17 mouse cellular contexts compared by ENCODE assay signal in the genomic region with DNA sequence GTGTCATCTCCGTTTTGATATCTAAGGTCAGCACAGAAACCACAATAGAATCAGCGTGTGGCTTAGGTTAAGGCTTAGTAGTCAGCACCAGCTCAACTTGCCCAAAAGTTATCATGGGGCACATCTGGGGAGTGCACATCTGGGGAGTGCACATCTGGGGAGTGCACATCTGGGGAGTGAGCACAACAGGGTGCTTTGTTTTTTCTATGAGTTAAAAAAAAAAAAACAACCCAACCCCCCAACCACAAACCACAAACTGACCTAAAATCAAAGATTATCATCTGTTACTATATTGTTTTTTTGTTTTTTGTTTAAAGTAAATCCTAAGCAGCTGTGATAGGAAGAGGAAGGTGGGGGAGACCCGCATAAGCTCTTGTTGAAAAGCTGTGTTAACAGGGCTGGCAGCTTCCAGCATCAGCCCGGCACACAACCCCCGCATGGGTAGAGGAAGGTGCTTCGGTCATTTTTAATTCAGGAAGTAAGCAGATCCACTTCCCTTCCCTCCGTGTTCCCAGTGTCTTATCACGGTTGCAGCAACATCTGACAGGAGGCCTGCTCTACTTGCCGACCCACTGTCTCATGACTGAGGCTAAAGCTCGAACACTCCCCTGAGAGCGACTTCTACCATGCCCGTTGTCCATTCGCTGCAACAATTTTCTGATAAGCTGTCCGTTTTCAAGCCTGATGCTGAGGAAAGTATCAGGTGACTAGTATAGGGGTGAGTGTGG. TPM values are rescaled to one million over a fixed set of nuclear protein-coding genes. Genes with fewer than 3 reads are reported as not detected.
DNase-seq lines count a peak whose midpoint lies in the region; ATAC-seq and TF ChIP-seq lines count a peak whose summit lies in the region.
"Had no signal": no experiment of that assay in that cellular context is flagged by ENCODE, and none has a peak within 500 bp of the region (broad histone marks: within the 10 kb centered on the region; RNA-seq: fewer than 3 reads in every experiment).

No protein-coding gene starts in this region.

- intact Hi-C loops in gastrocnemius, adult 2 months (cut with DNase I): no loop called here

- H3K27me3 ChIP-seq in heart, postnatal 0 days (ENCODE audit: control insufficient read depth, insufficient read depth, low read length): no peaks in the 10 kb centered on the region
- H3K27me3 ChIP-seq in liver, postnatal 0 days (ENCODE audit: insufficient read depth, low read length): no peaks in the 10 kb centered on the region
- no peaks in the 10 kb centered on the region for H3K27me3 ChIP-seq in stomach, postnatal 0 days (ENCODE audit: control insufficient read depth, insufficient read depth, low read length)
- H3K27me3 ChIP-seq: forebrain, embryonic 13.5 days; midbrain, embryonic 12.5 days; neural tube, embryonic 12.5 days had no signal

- 0 out of 2 replicates have a peak, but pooled peaks have one; percentile 45 for TF ChIP-seq EP300 in heart, postnatal 0 days (IDR thresholded peaks at IDR 0.05; ENCODE audit: low read depth)
- no peak for TF ChIP-seq EP300 in liver, postnatal 0 days (IDR thresholded peaks at IDR 0.05; ENCODE audit: low read depth)
- TF ChIP-seq EP300 in stomach, postnatal 0 days (optimal IDR thresholded peaks at IDR 0.05): no peak

- H3K27ac ChIP-seq in gastrocnemius, adult 2 months: 0 out of 2 replicates have a peak overlapping the region, but pooled peaks have one; percentile 0
- peak overlapping the region; percentile 68 for H3K27ac ChIP-seq in heart, postnatal 0 days (ENCODE audit: low read depth)
- H3K27ac ChIP-seq in liver, postnatal 0 days (ENCODE audit: low read depth): no peak overlapping the region
- H3K27ac ChIP-seq in stomach, postnatal 0 days (replicated peaks): no peak overlapping the region
- H3K27ac ChIP-seq: embryonic facial prominence, embryonic 10.5 days; forebrain, embryonic 13.5 days; midbrain, embryonic 12.5 days; neural tube, embryonic 12.5 days had no signal

- H3K4me2 ChIP-seq in heart, postnatal 0 days (ENCODE audit: low read depth, low read length): no peak overlapping the region
- no peak overlapping the region for H3K4me2 ChIP-seq in liver, postnatal 0 days (ENCODE audit: low read depth, low read length)
- no peak overlapping the region for H3K4me2 ChIP-seq in stomach, postnatal 0 days (replicated peaks; ENCODE audit: low read depth)
- H3K4me2 ChIP-seq: forebrain, embryonic 13.5 days; lung, embryonic 14.5 days; midbrain, embryonic 12.5 days; neural tube, embryonic 12.5 days had no signal

- no peak for DNase-seq in gastrocnemius, adult 2 months
- DNase-seq in gastrocnemius, adult 8-10 months (ENCODE audit: low spot score in 2 of 2): no peak
- peak; percentile 68 for DNase-seq in A20 (ENCODE audit: low read depth, low spot score)
- DNase-seq in heart, postnatal 0 days (ENCODE audit: low spot score): peak; percentile 27
- no peak for DNase-seq in liver, postnatal 0 days
- DNase-seq in cerebellum, adult 11 months: no peak
- no peak for DNase-seq in gastrocnemius, postnatal 4 days (ENCODE audit: low spot score in 2 of 2)
- DNase-seq in stomach, postnatal 0 days (ENCODE audit: low spot score): no peak
- DNase-seq: adrenal gland, postnatal 36 days; cerebellum, adult 8-10 months; kidney, adult 9 months; layer of hippocampus, postnatal 36 days; lung, embryonic 14.5 days had no signal

- no peak for ATAC-seq in heart, postnatal 0 days (ENCODE audit: insufficient read depth, low read depth)
- peak; percentile 58; the same call in 1 of the 2 replicates for ATAC-seq in liver, postnatal 0 days
- ATAC-seq in stomach, postnatal 0 days (ENCODE audit: low FRiP score, low TSS enrichment): no peak
- ATAC-seq: forebrain, embryonic 13.5 days had no signal

- no peak for TF ChIP-seq CTCF in gastrocnemius, adult 2 months (IDR thresholded peaks at IDR 0.05)
- no peak for TF ChIP-seq CTCF in heart, postnatal 0 days (IDR thresholded peaks at IDR 0.05; ENCODE audit: low read depth)
- no peak for TF ChIP-seq CTCF in liver, postnatal 0 days (IDR thresholded peaks at IDR 0.05; ENCODE audit: low read depth)
- TF ChIP-seq CTCF in stomach, postnatal 0 days (IDR thresholded peaks at IDR 0.05; ENCODE audit: low read depth): no peak

- H3K36me3 ChIP-seq in heart, postnatal 0 days (replicated peaks; ENCODE audit: control insufficient read depth, insufficient read depth, low read length): 0 out of 2 replicates have a peak, but pooled peaks cover 5% of the 10 kb centered on the region
- peaks cover 15% of the 10 kb centered on the region for H3K36me3 ChIP-seq in liver, postnatal 0 days (replicated peaks; ENCODE audit: insufficient read depth, low read length)
- H3K36me3 ChIP-seq in stomach, postnatal 0 days (ENCODE audit: control insufficient read depth, insufficient read depth, low read length): peaks cover 2% of the 10 kb centered on the region
- H3K36me3 ChIP-seq: embryonic facial prominence, embryonic 10.5 days; midbrain, embryonic 12.5 days; neural tube, embryonic 12.5 days had no signal

- peaks cover 14% of the 10 kb centered on the region; the same call in 1 of the 2 replicates for H3K4me1 ChIP-seq in heart, postnatal 0 days (ENCODE audit: control insufficient read depth, insufficient read depth)
- H3K4me1 ChIP-seq in liver, postnatal 0 days (ENCODE audit: insufficient read depth): peaks cover 5% of the 10 kb centered on the region
- no peaks in the 10 kb centered on the region for H3K4me1 ChIP-seq in stomach, postnatal 0 days (replicated peaks; ENCODE audit: control insufficient read depth, insufficient read depth)

- H3K9ac ChIP-seq in heart, postnatal 0 days (replicated peaks; ENCODE audit: low read depth, low read length): no peak overlapping the region
- H3K9ac ChIP-seq in liver, postnatal 0 days (replicated peaks): no peak overlapping the region
- no peak overlapping the region for H3K9ac ChIP-seq in stomach, postnatal 0 days (ENCODE audit: low read length)
- H3K9ac ChIP-seq: forebrain, embryonic 13.5 days; lung, embryonic 14.5 days; midbrain, embryonic 12.5 days; neural tube, embryonic 12.5 days had no signal

- 34% methylated on average over 14 of the region's 14 CpGs for WGBS in heart, postnatal 0 days
- 32% methylated on average over 14 of the region's 14 CpGs for WGBS in liver, postnatal 0 days (ENCODE audit: insufficient replicate concordance)
- WGBS in stomach, postnatal 0 days: 68% methylated on average over 14 of the region's 14 CpGs

- H3K4me3 ChIP-seq in gastrocnemius, adult 2 months: no peak overlapping the region
- no peak overlapping the region for H3K4me3 ChIP-seq in heart, postnatal 0 days (ENCODE audit: low read depth, low read length)
- no peak overlapping the region for H3K4me3 ChIP-seq in liver, postnatal 0 days (ENCODE audit: low read depth, low read length)
- no peak overlapping the region for H3K4me3 ChIP-seq in stomach, postnatal 0 days (ENCODE audit: low read depth, low read length)
- H3K4me3 ChIP-seq: embryonic facial prominence, embryonic 10.5 days; forebrain, embryonic 13.5 days; midbrain, embryonic 12.5 days; neural tube, embryonic 12.5 days had no signal

- no peaks in the 10 kb centered on the region for H3K9me3 ChIP-seq in heart, postnatal 0 days (replicated peaks; ENCODE audit: control insufficient read depth, low read length)
- no peaks in the 10 kb centered on the region for H3K9me3 ChIP-seq in liver, postnatal 0 days (ENCODE audit: low read length)
- no peaks in the 10 kb centered on the region for H3K9me3 ChIP-seq in stomach, postnatal 0 days (ENCODE audit: control insufficient read depth, low read length)
- H3K9me3 ChIP-seq: embryonic facial prominence, embryonic 10.5 days; forebrain, embryonic 13.5 days; midbrain, embryonic 12.5 days; neural tube, embryonic 12.5 days had no signal

RNA-seq across cellular contexts. Expression of gene Asah2, which starts 30.5 kb away (rescaled TPM):
- total RNA-seq in gastrocnemius, adult 2 months (2021): 1 to 10 TPM; 4.3 to 5.4 TPM
- 1 to 10 TPM; 4.6 to 7.3 (median 6.2) TPM for total RNA-seq in gastrocnemius, adult 8-10 months (2022)
- total RNA-seq in heart, postnatal 0 days (2014; rRNA removed; ENCODE audit: low replicate concordance): 12.0 and 17.6 TPM in 2 replicates
- 1.9 and 2.1 TPM in 2 replicates for polyA plus RNA-seq in heart, postnatal 0 days (2015; fragmentation: Nextera tagmentation; extraction: Ambion mirVana)
- 0.65 and 0.72 TPM in 2 replicates for polyA plus RNA-seq in liver, postnatal 0 days (2015; fragmentation: Nextera tagmentation; extraction: Ambion mirVana)
- total RNA-seq in gastrocnemius, postnatal 4 days (2021): 10 to 100 TPM in 1 of 2 experiments, 1 to 10 TPM in 1; 9.1 to 10.5 TPM
- polyA plus RNA-seq in stomach, postnatal 0 days (2015; fragmentation: Nextera tagmentation; extraction: Ambion mirVana): 4.4 and 5.5 TPM in 2 replicates

Comparison
In these comparisons a context has a peak if more than half of its experiments do, and no peak if none do; other contexts are left out.
1. DNase-seq: peak in A20 (single experiment) and heart, postnatal 0 days (single experiment); none in gastrocnemius, adult 2 months (single experiment), gastrocnemius, adult 8-10 months (0 of 2), liver, postnatal 0 days (single experiment), cerebellum, adult 11 months (single experiment), gastrocnemius, postnatal 4 days (0 of 2) and stomach, postnatal 0 days (single experiment).
2. H3K27ac ChIP-seq: peak in gastrocnemius, adult 2 months (single experiment) and heart, postnatal 0 days (single experiment); none in liver, postnatal 0 days (single experiment) and stomach, postnatal 0 days (single experiment).